Mouse (Mus musculus) kidney, adult 2 months (tissue): ENCODE measurements around the gene Gm20708. TPM values are rescaled to one million over a fixed set of nuclear protein-coding genes. Genes with fewer than 3 reads are reported as not detected.

Experiments used
- DNase-seq: peaks from one replicate; pipeline ENCODE4 v3.0.0; 2021
- H3K27ac ChIP-seq: fragments of 200-500 bp; 2 replicates; pipeline ENCODE4 v1.5.1; 2012; ENCODE audit warnings: low read depth, low read length, control low read depth, inconsistent platforms; ENCODE audit not compliant: insufficient read depth
- H3K27me3 ChIP-seq: fragments of 200-500 bp; replicated peaks from 2 replicates; pipeline ENCODE4 v1.6.1; 2012; ENCODE audit warnings: mild to moderate bottlenecking, moderate library complexity, low read length, inconsistent platforms; ENCODE audit not compliant: control insufficient read depth, insufficient read depth
- H3K36me3 ChIP-seq: fragments of 200-500 bp; 2 replicates; pipeline ENCODE4 v1.6.1; 2012; ENCODE audit warnings: mild to moderate bottlenecking, moderate library complexity, low read length, inconsistent platforms; ENCODE audit not compliant: control insufficient read depth, insufficient read depth
- H3K4me1 ChIP-seq: fragments of 200-500 bp; 2 replicates; pipeline ENCODE4 v1.6.1; 2011; ENCODE audit warnings: low read length; ENCODE audit not compliant: control insufficient read depth, insufficient read depth
- H3K4me3 ChIP-seq: fragments of 200-500 bp; 2 replicates; pipeline ENCODE4 v1.5.1; 2011; ENCODE audit warnings: mild to moderate bottlenecking, low read depth, low read length, control low read depth; ENCODE audit not compliant: insufficient read depth
- CTCF ChIP-seq: fragments of 200-500 bp; conservative IDR thresholded peaks from 2 replicates; pipeline ENCODE4 v1.5.1; 2011; ENCODE audit warnings: low read depth, mild to moderate bottlenecking, control low read depth, low read length, moderate library complexity, mixed read lengths; ENCODE audit not compliant: insufficient read depth, insufficient read length
- POLR2A ChIP-seq: fragments of 200-500 bp; IDR thresholded peaks from one replicate; pipeline ENCODE4 v1.6.1; 2011; ENCODE audit warnings: low read depth, low read length, control low read depth
- whole genome bisulfite sequencing: fragments of 180-500 bp; shearing (Covaris S2); methylation state at CpG from one replicate; pipeline ENCODE4 v1.1.7; 2018; 5-methylcytosine and 5-hydroxymethylcytosine counted together
- polyA plus RNA-seq: library from polyadenylated mRNA; depleted of rRNA; stranded (reverse); fragments of >200 nt; gene quantifications from 2 replicates; pipeline ENCODE4 v1.2.3, GENCODE M21; 2012

Gm20708 gene
- polyA plus RNA-seq, 1 experiment: 0.22 TPM

GRCm38 (mm10) chr11:117875681-117876080 lies 66.2 kb downstream of the Gm20708 start:
- Histone ChIP-seq H3K27me3 (no peaks in the 10 kb centered on the region), H3K4me3 (no peak overlapping the region), H3K36me3 (no peaks in the 10 kb centered on the region), H3K4me1 (peaks cover 12% of the 10 kb centered on the region), H3K27ac (no peak overlapping the region)
- 64% methylated on average over 6 of the region's 6 CpGs for WGBS
- DNase-seq: no peak
- TF ChIP-seq CTCF (no peak), POLR2A (no peak)

- WGBS: 14% methylated on average over 13 of the region's 13 CpGs
- Histone ChIP-seq H3K4me1 (peaks cover 8% of the 10 kb centered on the region), H3K4me3 (no peak overlapping the region), H3K27me3 (no peaks in the 10 kb centered on the region), H3K27ac (no peak overlapping the region), H3K36me3 (no peaks in the 10 kb centered on the region)
- TF ChIP-seq POLR2A (no peak), CTCF (no peak)
- peak; percentile 49 for DNase-seq
Measured at GRCm38 (mm10) chr11:117877917-117878745, 68.7 kb downstream of the Gm20708 start.

DNA sequence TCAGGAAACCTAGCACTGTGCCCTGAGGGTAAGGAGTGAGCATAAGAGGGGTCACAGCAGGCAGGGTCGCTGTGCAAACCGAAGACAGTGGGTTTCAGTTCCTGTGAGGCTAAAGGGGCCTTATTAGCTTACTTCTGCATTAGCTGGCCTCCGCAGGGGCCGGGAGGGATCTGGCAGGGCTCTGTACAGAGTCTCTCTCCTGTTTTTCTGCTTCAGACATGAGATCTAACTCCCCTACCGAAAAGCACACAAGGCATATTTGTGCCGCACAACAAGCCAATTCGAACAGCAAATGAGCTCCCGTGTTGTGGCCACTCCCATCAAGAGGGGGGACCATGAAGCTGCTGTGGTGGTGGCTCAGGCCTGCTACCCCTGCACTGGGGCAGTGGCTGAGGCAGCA lies 69.4 kb downstream of the Gm20708 start:
- TF ChIP-seq POLR2A (no peak), CTCF (no peak)
- peaks cover 8% of the 10 kb centered on the region for H3K4me1 ChIP-seq
- 37% methylated on average over 8 of the region's 8 CpGs for WGBS

DNA sequence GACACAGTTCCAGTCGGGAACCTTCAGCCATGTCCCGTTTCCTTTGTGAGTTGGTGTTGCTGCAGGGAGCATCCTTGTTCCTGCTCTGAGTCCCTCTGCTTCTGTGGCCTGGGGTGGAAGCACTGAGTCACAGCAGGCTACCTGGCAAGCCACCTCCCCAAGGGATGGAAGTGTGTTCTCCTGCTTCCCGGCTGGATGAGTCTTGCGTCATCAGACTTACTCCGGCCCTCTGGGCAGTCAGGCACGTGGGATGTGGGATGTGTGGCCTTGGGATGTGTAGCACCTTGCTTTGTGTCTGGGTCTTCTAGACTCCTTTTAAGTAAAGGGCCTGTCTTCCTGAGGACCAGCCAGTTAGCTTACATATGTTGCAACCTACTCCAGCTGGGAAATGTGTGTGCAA lies 70.2 kb downstream of the Gm20708 start:
- Histone ChIP-seq H3K36me3 (no peaks in the 10 kb centered on the region), H3K4me1 (peaks cover 8% of the 10 kb centered on the region), H3K4me3 (no peak overlapping the region), H3K27ac (no peak overlapping the region), H3K27me3 (no peaks in the 10 kb centered on the region)
- TF ChIP-seq CTCF: no peak
- TF ChIP-seq POLR2A: no peak
- no peak for DNase-seq
- WGBS: 82% methylated on average over 6 of the region's 6 CpGs

More for the DNA sequence above, 69.4 kb downstream of the Gm20708 start:
- no peak for DNase-seq
- Histone ChIP-seq H3K36me3 (no peaks in the 10 kb centered on the region), H3K27me3 (no peaks in the 10 kb centered on the region), H3K27ac (no peak overlapping the region), H3K4me3 (no peak overlapping the region)

DNA sequence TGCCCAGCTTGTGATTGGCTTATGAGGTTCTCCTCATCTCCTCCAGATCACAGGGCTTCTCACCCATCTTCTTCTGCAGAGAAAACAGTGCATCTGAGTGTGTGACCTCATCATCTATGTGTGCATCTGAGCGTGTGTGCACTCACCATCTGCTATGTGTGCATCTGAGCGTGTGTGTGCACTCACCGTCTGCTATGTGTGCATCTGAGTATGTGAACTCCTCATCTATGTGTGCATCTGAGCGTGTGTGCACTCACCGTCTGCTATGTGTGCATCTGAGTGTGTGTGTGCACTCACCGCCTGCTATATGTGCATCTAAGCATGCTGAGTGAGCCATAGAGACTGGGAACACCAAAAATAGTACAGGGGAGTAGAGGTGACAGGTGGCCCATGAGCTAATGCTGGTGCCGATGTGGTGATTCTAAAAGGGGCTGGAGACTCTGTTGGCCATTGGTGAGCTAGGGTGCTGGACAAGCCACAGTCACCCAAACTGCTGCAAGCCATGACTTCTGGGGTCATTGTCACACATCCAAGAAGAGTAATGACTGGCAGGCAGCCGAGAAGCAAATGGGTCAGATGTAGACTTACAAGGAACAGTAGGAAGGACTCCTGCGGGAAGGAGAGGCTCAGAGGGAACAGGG lies 71.0 kb downstream of the Gm20708 start:
- H3K27ac ChIP-seq: no peak overlapping the region
- peaks cover 8% of the 10 kb centered on the region for H3K4me1 ChIP-seq
- TF ChIP-seq POLR2A (no peak), CTCF (no peak)

DNA sequence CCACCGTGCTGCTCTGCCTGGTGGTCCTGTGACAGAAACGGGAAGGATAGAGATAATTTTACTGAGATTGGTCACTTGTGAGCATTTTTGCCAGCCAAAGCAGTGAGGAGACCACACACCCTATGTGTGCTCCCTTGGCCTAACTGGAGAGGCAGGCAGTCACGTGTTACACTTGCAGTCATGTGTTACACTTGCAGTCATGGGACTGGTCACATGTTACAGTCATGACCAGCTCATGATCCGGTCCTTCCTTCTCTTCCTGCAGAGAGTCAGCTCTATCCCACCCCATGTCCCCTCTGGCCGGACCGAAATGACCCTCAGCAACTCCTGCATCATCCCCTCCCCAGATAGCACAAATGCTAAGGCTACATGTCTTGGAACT lies 71.5 kb downstream of the Gm20708 start:
- no peak overlapping the region for H3K4me3 ChIP-seq
- no peaks in the 10 kb centered on the region for H3K36me3 ChIP-seq
- WGBS: 79% methylated on average over 6 of the region's 6 CpGs
- peaks cover 12% of the 10 kb centered on the region for H3K4me1 ChIP-seq
- TF ChIP-seq CTCF (no peak), POLR2A (no peak)
- DNase-seq: no peak
- H3K27ac ChIP-seq: no peak overlapping the region
- no peaks in the 10 kb centered on the region for H3K27me3 ChIP-seq

More for the DNA sequence above, 71.0 kb downstream of the Gm20708 start:
- no peak for DNase-seq
- H3K27me3 ChIP-seq: no peaks in the 10 kb centered on the region
- no peaks in the 10 kb centered on the region for H3K36me3 ChIP-seq
- 91% methylated on average over 9 of the region's 9 CpGs for WGBS
- no peak overlapping the region for H3K4me3 ChIP-seq

GRCm38 (mm10) chr11:117881787-117882186 lies 72.3 kb downstream of the Gm20708 start:
- H3K36me3 ChIP-seq: no peaks in the 10 kb centered on the region
- WGBS: 20% methylated on average over 8 of the region's 8 CpGs
- H3K27ac ChIP-seq: no peak overlapping the region
- no peaks in the 10 kb centered on the region for H3K27me3 ChIP-seq
- H3K4me3 ChIP-seq: no peak overlapping the region
- DNase-seq: peak; percentile 86
- TF ChIP-seq CTCF (no peak), POLR2A (no peak)
- peaks cover 12% of the 10 kb centered on the region for H3K4me1 ChIP-seq
